Mouse (Mus musculus) midbrain, embryonic 14.5 days (tissue): Measurements from ENCODE around the gene Hbb-bs. TPM values are rescaled to one million over a fixed set of nuclear protein-coding genes. Genes with fewer than 3 reads are reported as not detected.

Experiments used
- polyA plus RNA-seq: library from polyadenylated mRNA; unstranded; fragments of >200 nt; fragmentation: Nextera tagmentation; extraction: Ambion mirVana; gene quantifications from 2 replicates; pipeline ENCODE4 v1.2.1, GENCODE M21; 2014

Gene Hbb-bs
- polyA plus RNA-seq, 1 experiment from 2014 or later, result 3,364 TPM

Other genes with a start within 250 kb of the Hbb-bs start
- 0.08 and 0.23 TPM in 2 replicates for gene Olfr618, start 238.0 kb downstream of the Hbb-bs start, polyA plus RNA-seq
- gene Olfr619, start 227.5 kb downstream of the Hbb-bs start, polyA plus RNA-seq, result not detected in 2 replicates
- not detected in 2 replicates for gene Olfr620, start 215.6 kb downstream of the Hbb-bs start, polyA plus RNA-seq
- not detected in 2 replicates for gene Olfr622, start 185.4 kb downstream of the Hbb-bs start, polyA plus RNA-seq
- not detected in 2 replicates for gene Olfr623, start 164.4 kb downstream of the Hbb-bs start, polyA plus RNA-seq
- gene Olfr624, start 156.9 kb downstream of the Hbb-bs start, polyA plus RNA-seq, result not detected in 2 replicates
- not detected in 2 replicates for gene Olfr625-ps1, start 145.4 kb downstream of the Hbb-bs start, polyA plus RNA-seq
- not detected in 2 replicates for gene Olfr243, start 113.4 kb downstream of the Hbb-bs start, polyA plus RNA-seq
- not detected in 2 replicates for gene Olfr628, start 97.7 kb downstream of the Hbb-bs start, polyA plus RNA-seq
- not detected in 2 replicates for gene Olfr629, start 83.2 kb downstream of the Hbb-bs start, polyA plus RNA-seq
- not detected in 2 replicates for gene Olfr630, start 70.8 kb downstream of the Hbb-bs start, polyA plus RNA-seq
- not detected in 2 replicates for gene Olfr69, start 56.5 kb downstream of the Hbb-bs start, polyA plus RNA-seq
- gene Olfr68, start 48.4 kb downstream of the Hbb-bs start, polyA plus RNA-seq, result not detected in 2 replicates
- not detected in 2 replicates for gene Olfr67, start 36.3 kb downstream of the Hbb-bs start, polyA plus RNA-seq
- 856 and 1,369 TPM in 2 replicates for gene Hbb-bt, start 14.1 kb downstream of the Hbb-bs start, polyA plus RNA-seq
- gene Hbb-bh2, start 12.4 kb upstream of the Hbb-bs start, polyA plus RNA-seq, result not detected in 2 replicates
- gene Hbb-bh1, start 15.1 kb upstream of the Hbb-bs start, polyA plus RNA-seq, result 0.78 and 4.0 TPM in 2 replicates
- gene Hbb-y, start 25.1 kb upstream of the Hbb-bs start, polyA plus RNA-seq, result 175 and 602 TPM in 2 replicates
- gene Olfr66, start 58.2 kb upstream of the Hbb-bs start, polyA plus RNA-seq, result not detected in 2 replicates
- not detected in 2 replicates for gene Olfr64, start 66.4 kb upstream of the Hbb-bs start, polyA plus RNA-seq
- gene Olfr65, start 75.4 kb upstream of the Hbb-bs start, polyA plus RNA-seq, result not detected in 2 replicates
- gene Olfr631, start 100.7 kb upstream of the Hbb-bs start, polyA plus RNA-seq, result not detected in 2 replicates
- gene Olfr632, start 106.3 kb upstream of the Hbb-bs start, polyA plus RNA-seq, result not detected in 2 replicates
- not detected in 2 replicates for gene Olfr633, start 116.3 kb upstream of the Hbb-bs start, polyA plus RNA-seq
- gene Olfr635, start 143.1 kb upstream of the Hbb-bs start, polyA plus RNA-seq, result not detected in 2 replicates
- gene Olfr638, start 170.7 kb upstream of the Hbb-bs start, polyA plus RNA-seq, result not detected in 2 replicates
- not detected in 2 replicates for gene Olfr639, start 189.2 kb upstream of the Hbb-bs start, polyA plus RNA-seq
- gene Olfr640, start 197.5 kb upstream of the Hbb-bs start, polyA plus RNA-seq, result not detected in 2 replicates
- not detected in 2 replicates for gene Olfr641, start 207.3 kb upstream of the Hbb-bs start, polyA plus RNA-seq
- not detected in 2 replicates for gene Olfr642, start 224.6 kb upstream of the Hbb-bs start, polyA plus RNA-seq
- gene 4930516K23Rik, start 233.3 kb upstream of the Hbb-bs start, polyA plus RNA-seq, result not detected in 2 replicates
- not detected in 2 replicates for gene Olfr644, start 243.8 kb upstream of the Hbb-bs start, polyA plus RNA-seq